ENCODE assay signal across 21 mouse cellular contexts in the genomic region with DNA sequence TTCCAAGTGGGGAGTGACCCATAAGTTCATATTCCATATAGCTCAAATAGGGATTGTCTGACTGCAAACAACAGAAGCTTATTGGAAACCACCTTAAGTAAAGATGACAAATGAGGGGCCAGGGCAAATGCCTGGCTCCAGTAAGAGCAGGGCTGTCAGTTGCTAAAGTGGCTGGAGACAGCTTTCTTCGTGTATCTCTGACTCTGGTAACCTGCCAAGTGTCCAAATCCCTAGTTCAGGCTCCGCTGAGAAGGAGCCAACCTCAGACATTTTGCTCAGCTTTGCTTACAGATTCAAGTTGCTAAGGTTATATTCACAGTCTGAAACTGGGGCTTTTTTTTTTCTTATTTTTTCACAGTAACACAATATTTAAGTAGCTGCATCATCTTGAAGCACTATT. TPM values are rescaled to one million over a fixed set of nuclear protein-coding genes. Genes with fewer than 3 reads are reported as not detected.
A peak's percentile ranks its signal among the peaks of the same experiment; 100 is the strongest.
DNase-seq lines count a peak whose midpoint lies in the region; ATAC-seq and TF ChIP-seq lines count a peak whose summit lies in the region.
"Had no signal": no experiment of that assay in that cellular context is flagged by ENCODE, and none has a peak within 500 bp of the region (broad histone marks: within the 10 kb centered on the region; RNA-seq: fewer than 3 reads in every experiment).

No protein-coding gene starts in this region.

- POLR2A ChIA-PET in Patski (lab: Charles Lee), result interaction anchor here (0.6 kb wide), 1 partner anchor 134 kb away, joined by 3 read pairs; no protein-coding TSS in a partner anchor

- H3K27me3 ChIP-seq in Patski, result no peaks in the 10 kb centered on the region
- no peaks in the 10 kb centered on the region for H3K27me3 ChIP-seq in lung, embryonic 15.5 days
- H3K27me3 ChIP-seq in forebrain, embryonic 16.5 days (replicated peaks; ENCODE audit: control insufficient read depth, insufficient read depth, low read length), result no peaks in the 10 kb centered on the region
- no peaks in the 10 kb centered on the region for H3K27me3 ChIP-seq in limb, embryonic 10.5 days (ENCODE audit: low read depth, poor library complexity, severe bottlenecking)
- H3K27me3 ChIP-seq: embryonic facial prominence, embryonic 15.5 days; forebrain, embryonic 15.5 days; heart, embryonic 12.5 days had no signal

- peaks cover 17% of the 10 kb centered on the region; the same call in 1 of the 2 replicates for H3K4me1 ChIP-seq in lung, embryonic 15.5 days
- H3K4me1 ChIP-seq in forebrain, embryonic 16.5 days (replicated peaks; ENCODE audit: control insufficient read depth, insufficient read depth, low read length), result no peaks in the 10 kb centered on the region
- H3K4me1 ChIP-seq in limb, embryonic 10.5 days, result peaks cover 7% of the 10 kb centered on the region
- H3K4me1 ChIP-seq: forebrain, embryonic 15.5 days had no signal

- peak; percentile 36 for ATAC-seq in Patski
- ATAC-seq in lung, embryonic 15.5 days (ENCODE audit: borderline replicate concordance, extremely low read depth, low FRiP score, low TSS enrichment), result peak; percentile 48; the same call in 1 of the 2 replicates
- ATAC-seq in forebrain, embryonic 16.5 days, result no peak
- ATAC-seq in megakaryocyte, adult 5-6 weeks (ENCODE audit: poor library complexity, severe bottlenecking), result no peak
- ATAC-seq: forebrain, embryonic 15.5 days; hindbrain, postnatal 0 days had no signal

- 28% methylated on average over 2 of the region's 2 CpGs for WGBS in lung, embryonic 15.5 days
- WGBS in forebrain, embryonic 16.5 days, result 77% methylated on average over 2 of the region's 2 CpGs
- 74% methylated on average over 2 of the region's 2 CpGs for WGBS in limb, embryonic 10.5 days

- TF ChIP-seq CTCF in Patski (IDR thresholded peaks at IDR 0.05), result no peak

- intact Hi-C loops in heart, postnatal 10 days (cut with DNase I), result no loop called here
- intact Hi-C loops in heart, postnatal 25 days (cut with DNase I), result no loop called here

- in situ Hi-C loops in Patski (cut with MboI; ENCODE audit: low pct_unique_long_range_greater_than_20kb), result loop anchor here (5.0 kb wide), 1 partner anchor 138 kb away; no protein-coding TSS in a partner anchor

- H3K9me3 ChIP-seq in lung, embryonic 15.5 days, result no peaks in the 10 kb centered on the region
- H3K9me3 ChIP-seq in forebrain, embryonic 16.5 days (ENCODE audit: control insufficient read depth, low read length), result no peaks in the 10 kb centered on the region
- H3K9me3 ChIP-seq in limb, embryonic 10.5 days (replicated peaks), result no peaks in the 10 kb centered on the region
- H3K9me3 ChIP-seq: embryonic facial prominence, embryonic 15.5 days; forebrain, embryonic 10.5 days; forebrain, embryonic 15.5 days; heart, embryonic 12.5 days; hindbrain, embryonic 13.5 days had no signal

- H3K27ac ChIP-seq in lung, embryonic 15.5 days, result 0 out of 2 replicates have a peak overlapping the region, but pooled peaks have one; percentile 18
- H3K27ac ChIP-seq in forebrain, embryonic 16.5 days (ENCODE audit: low read length), result no peak overlapping the region
- no peak overlapping the region for H3K27ac ChIP-seq in limb, embryonic 10.5 days
- H3K27ac ChIP-seq: embryonic facial prominence, embryonic 15.5 days; forebrain, embryonic 10.5 days; forebrain, embryonic 15.5 days; heart, adult 2 months; hindbrain, embryonic 13.5 days; hindbrain, postnatal 0 days had no signal

- H3K4me3 ChIP-seq in lung, embryonic 15.5 days, result no peak overlapping the region
- no peak overlapping the region for H3K4me3 ChIP-seq in forebrain, embryonic 16.5 days (replicated peaks; ENCODE audit: low read length)
- H3K4me3 ChIP-seq in limb, embryonic 10.5 days, result no peak overlapping the region
- H3K4me3 ChIP-seq: embryonic facial prominence, embryonic 15.5 days; erythroblast, embryonic 14.5 days; forebrain, embryonic 10.5 days; forebrain, embryonic 15.5 days; heart, adult 2 months; heart, embryonic 12.5 days; hindbrain, embryonic 13.5 days had no signal

- H3K4me2 ChIP-seq in lung, embryonic 15.5 days, result no peak overlapping the region
- no peak overlapping the region for H3K4me2 ChIP-seq in forebrain, embryonic 16.5 days (ENCODE audit: low read length)
- H3K4me2 ChIP-seq: embryonic facial prominence, embryonic 15.5 days; forebrain, embryonic 15.5 days; heart, embryonic 12.5 days; hindbrain, embryonic 13.5 days had no signal

- H3K36me3 ChIP-seq in lung, embryonic 15.5 days, result no peaks in the 10 kb centered on the region
- no peaks in the 10 kb centered on the region for H3K36me3 ChIP-seq in forebrain, embryonic 16.5 days (ENCODE audit: control insufficient read depth, insufficient read depth)
- H3K36me3 ChIP-seq in limb, embryonic 10.5 days, result no peaks in the 10 kb centered on the region
- H3K36me3 ChIP-seq: embryonic facial prominence, embryonic 15.5 days; forebrain, embryonic 10.5 days; forebrain, embryonic 15.5 days; heart, embryonic 12.5 days; hindbrain, embryonic 13.5 days had no signal

- CTCF ChIA-PET in Patski (lab: Charles Lee), result interaction anchor here (0.8 to 1.4 kb wide), 3 partner anchors 15 to 138 kb away, joined by 3 read pairs; no protein-coding TSS in a partner anchor

- peak; percentile 26 to 32 for DNase-seq in heart, postnatal 10 days
- no peak for DNase-seq in heart, postnatal 25 days (ENCODE audit: low spot score)
- DNase-seq in Patski (ENCODE audit: low read depth, low spot score), result no peak
- peak; percentile 18 for DNase-seq in lung, postnatal 14 days
- no peak for DNase-seq in limb, embryonic 10.5 days (ENCODE audit: low spot score)
- DNase-seq: adrenal gland, adult 2 months; cerebellum, adult 11-12 months; cerebellum, adult 9-10 months; cerebellum, postnatal 36 days; gastrocnemius, postnatal 14 days; heart, adult 2 months had no signal

- no peak overlapping the region for H3K9ac ChIP-seq in lung, embryonic 15.5 days
- no peak overlapping the region for H3K9ac ChIP-seq in forebrain, embryonic 16.5 days (replicated peaks; ENCODE audit: low read depth, low read length)
- H3K9ac ChIP-seq: embryonic facial prominence, embryonic 15.5 days; forebrain, embryonic 15.5 days; heart, embryonic 12.5 days; hindbrain, embryonic 13.5 days had no signal

RNA-seq across cellular contexts. Expression of a gene that starts 12.7 kb away (rescaled TPM):
- total RNA-seq in heart, postnatal 10 days (2021), result under 1 TPM; 0.65 to 0.67 TPM
- total RNA-seq in heart, postnatal 25 days (2021), result 1 to 10 TPM in 1 of 2 experiments, under 1 TPM in 1; 0.26 to 1.0 TPM
- 93.7 TPM for polyA plus RNA-seq in Patski (2021)
- polyA plus RNA-seq in lung, embryonic 15.5 days (2015; fragmentation: Nextera tagmentation; extraction: Ambion mirVana), result 10.7 and 13.1 TPM in 2 replicates
- polyA plus RNA-seq in forebrain, embryonic 16.5 days (2015; fragmentation: Nextera tagmentation; extraction: Ambion mirVana), result 3.8 and 4.3 TPM in 2 replicates
- 2.1 and 2.2 TPM in 2 replicates for total RNA-seq in megakaryocyte, adult 5-6 weeks (2015)
- 2.2 and 3.8 TPM in 2 replicates for total RNA-seq in megakaryocyte, adult 5-6 weeks (2017)
- polyA plus RNA-seq in limb, embryonic 10.5 days (2016; fragmentation: Nextera tagmentation; extraction: Ambion mirVana), result 1.4 and 1.5 TPM in 2 replicates

RNA-seq across cellular contexts. Expression of a gene that starts 45.4 kb away (rescaled TPM):
- 10 to 100 TPM; 45.8 to 53.6 TPM for total RNA-seq in heart, postnatal 10 days (2021)
- total RNA-seq in heart, postnatal 25 days (2021), result 10 to 100 TPM; 39.0 to 40.0 TPM
- 132 TPM for polyA plus RNA-seq in Patski (2021)
- polyA plus RNA-seq in lung, embryonic 15.5 days (2015; fragmentation: Nextera tagmentation; extraction: Ambion mirVana), result 92.9 and 94.0 TPM in 2 replicates
- 115 and 121 TPM in 2 replicates for polyA plus RNA-seq in forebrain, embryonic 16.5 days (2015; fragmentation: Nextera tagmentation; extraction: Ambion mirVana)
- total RNA-seq in megakaryocyte, adult 5-6 weeks (2015), result 49.4 and 54.1 TPM in 2 replicates
- total RNA-seq in megakaryocyte, adult 5-6 weeks (2017), result 195 and 221 TPM in 2 replicates
- polyA plus RNA-seq in limb, embryonic 10.5 days (2016; fragmentation: Nextera tagmentation; extraction: Ambion mirVana), result 99.8 and 109 TPM in 2 replicates

Comparison
In these comparisons a context has a peak if more than half of its experiments do, and no peak if none do; other contexts are left out.
1. DNase-seq: peak in heart, postnatal 10 days (2 of 2) and lung, postnatal 14 days (single experiment); none in heart, postnatal 25 days (single experiment), Patski (single experiment) and limb, embryonic 10.5 days (single experiment).
2. ATAC-seq: peak in Patski (single experiment) and lung, embryonic 15.5 days (single experiment); none in forebrain, embryonic 16.5 days (single experiment) and megakaryocyte, adult 5-6 weeks (single experiment).